Mouse (Mus musculus) midbrain, embryonic 10.5 days (tissue): Measurements from ENCODE around the gene Mknk2. TPM values are rescaled to one million over a fixed set of nuclear protein-coding genes. Genes with fewer than 3 reads are reported as not detected.

Experiments
- DNase-seq: peaks from one replicate; pipeline ENCODE4 v3.0.0-alpha.2; 2017; ENCODE audit warnings: low spot score
- H3K27ac ChIP-seq: fragments of 300-500 bp; sonication (generic); replicated peaks from 2 replicates; pipeline ENCODE4 v1.5.1; 2016; ENCODE audit warnings: mild to moderate bottlenecking
- H3K27me3 ChIP-seq: fragments of 300-500 bp; sonication (generic); 2 replicates; pipeline ENCODE4 v1.6.1; 2016; ENCODE audit warnings: low read depth, mild to moderate bottlenecking; ENCODE audit not compliant: poor library complexity, severe bottlenecking
- H3K36me3 ChIP-seq: fragments of 300-500 bp; sonication (generic); 2 replicates; pipeline ENCODE4 v1.6.1; 2016; ENCODE audit warnings: mild to moderate bottlenecking, moderate library complexity
- H3K4me1 ChIP-seq: fragments of 300-500 bp; sonication (generic); 2 replicates; pipeline ENCODE4 v1.6.1; 2016
- H3K4me3 ChIP-seq: fragments of 300-500 bp; sonication (generic); 2 replicates; pipeline ENCODE4 v1.5.1; 2016; ENCODE audit warnings: mild to moderate bottlenecking, moderate library complexity
- H3K9me3 ChIP-seq: fragments of 300-500 bp; sonication (generic); replicated peaks from 2 replicates; pipeline ENCODE4 v1.6.1; 2016; ENCODE audit warnings: mild to moderate bottlenecking
- WGBS: fragments of 180-500 bp; shearing (Covaris S2); methylation state at CpG from one replicate; pipeline ENCODE4 v1.1.7; 2016; 5-methylcytosine and 5-hydroxymethylcytosine counted together
- polyA plus RNA-seq: library from polyadenylated mRNA; unstranded; fragments of >200 nt; fragmentation: Nextera tagmentation; extraction: Ambion mirVana; gene quantifications from 2 replicates; pipeline ENCODE4 v1.2.1, GENCODE M21; 2016

Gene Mknk2
- polyA plus RNA-seq, 1 experiment from 2014 or later = 84.7 TPM

GRCm38 (mm10) chr10:80697812-80698211 lies 19.9 kb upstream of the Mknk2 start:
- Histone ChIP-seq H3K9me3 (no peaks in the 10 kb centered on the region), H3K4me3 (no peak overlapping the region), H3K36me3 (peaks cover 21% of the 10 kb centered on the region), H3K4me1 (peaks cover 35% of the 10 kb centered on the region), H3K27ac (no peak overlapping the region), H3K27me3 (no peaks in the 10 kb centered on the region)
- DNase-seq = no peak
- WGBS = 89% methylated on average over 9 of the region's 9 CpGs

GRCm38 (mm10) chr10:80697393-80697787 lies 19.5 kb upstream of the Mknk2 start:
- DNase-seq = no peak
- no peaks in the 10 kb centered on the region for H3K27me3 ChIP-seq
- peaks cover 30% of the 10 kb centered on the region for H3K4me1 ChIP-seq
- no peak overlapping the region for H3K4me3 ChIP-seq
- WGBS = 94% methylated on average over 8 of the region's 8 CpGs
- no peaks in the 10 kb centered on the region for H3K9me3 ChIP-seq
- H3K27ac ChIP-seq = no peak overlapping the region
- H3K36me3 ChIP-seq = peaks cover 21% of the 10 kb centered on the region

- H3K9me3 ChIP-seq = no peaks in the 10 kb centered on the region
- peaks cover 22% of the 10 kb centered on the region for H3K36me3 ChIP-seq
- H3K4me3 ChIP-seq = no peak overlapping the region; the same call in 1 of the 2 replicates
- peaks cover 29% of the 10 kb centered on the region for H3K4me1 ChIP-seq
- no peak for DNase-seq
- 0 out of 2 replicates have a peak overlapping the region, but pooled peaks have one; percentile 9 for H3K27ac ChIP-seq
- no peaks in the 10 kb centered on the region for H3K27me3 ChIP-seq
- 83% methylated on average over 12 of the region's 12 CpGs for WGBS
These were observed 18.8 kb upstream of the Mknk2 start for GRCm38 (mm10) chr10:80696502-80697392.

GRCm38 (mm10) chr10:80695801-80696501 lies 18.0 kb upstream of the Mknk2 start:
- no peaks in the 10 kb centered on the region for H3K9me3 ChIP-seq
- H3K27ac ChIP-seq = 0 out of 2 replicates have a peak overlapping the region, but pooled peaks have one; percentile 9
- H3K36me3 ChIP-seq = peaks cover 29% of the 10 kb centered on the region
- H3K27me3 ChIP-seq = no peaks in the 10 kb centered on the region
- no peak overlapping the region; the same call in 1 of the 2 replicates for H3K4me3 ChIP-seq
- H3K4me1 ChIP-seq = peaks cover 21% of the 10 kb centered on the region
- DNase-seq = no peak
- 80% methylated on average over 10 of the region's 10 CpGs for WGBS

GRCm38 (mm10) chr10:80695186-80695585 lies 17.3 kb upstream of the Mknk2 start:
- DNase-seq = no peak
- no peak overlapping the region for H3K4me3 ChIP-seq

GRCm38 (mm10) chr10:80694159-80694938 lies 16.4 kb upstream of the Mknk2 start:
- Histone ChIP-seq H3K27me3 (no peaks in the 10 kb centered on the region), H3K4me1 (peaks cover 9% of the 10 kb centered on the region; the same call in 1 of the 2 replicates), H3K9me3 (no peaks in the 10 kb centered on the region), H3K36me3 (peaks cover 45% of the 10 kb centered on the region), H3K4me3 (peak overlapping the region; percentile 20; the same call in 1 of the 2 replicates), H3K27ac (no peak overlapping the region)
- DNase-seq = no peak
- 87% methylated on average over 13 of the region's 13 CpGs for WGBS

More at GRCm38 (mm10) chr10:80695186-80695585, 17.3 kb upstream of the Mknk2 start:
- no peak overlapping the region for H3K27ac ChIP-seq
- peaks cover 37% of the 10 kb centered on the region for H3K36me3 ChIP-seq
- WGBS = 88% methylated on average over 2 of the region's 2 CpGs
- no peaks in the 10 kb centered on the region for H3K27me3 ChIP-seq
- peaks cover 13% of the 10 kb centered on the region for H3K4me1 ChIP-seq
- H3K9me3 ChIP-seq = no peaks in the 10 kb centered on the region

GRCm38 (mm10) chr10:80693401-80694045 lies 15.6 kb upstream of the Mknk2 start:
- Histone ChIP-seq H3K9me3 (no peaks in the 10 kb centered on the region), H3K4me1 (peaks cover 6% of the 10 kb centered on the region; the same call in 1 of the 2 replicates), H3K27ac (no peak overlapping the region), H3K4me3 (0 out of 2 replicates have a peak overlapping the region, but pooled peaks have one; percentile 20), H3K27me3 (no peaks in the 10 kb centered on the region), H3K36me3 (peaks cover 49% of the 10 kb centered on the region)
- WGBS = 94% methylated on average over 12 of the region's 12 CpGs
- no peak for DNase-seq

GRCm38 (mm10) chr10:80692249-80693165 lies 14.6 kb upstream of the Mknk2 start:
- peaks cover 56% of the 10 kb centered on the region for H3K36me3 ChIP-seq
- no peak for DNase-seq
- H3K4me1 ChIP-seq = peaks cover 6% of the 10 kb centered on the region; the same call in 1 of the 2 replicates
- 88% methylated on average over 14 of the region's 14 CpGs for WGBS
- no peak overlapping the region for H3K4me3 ChIP-seq
- H3K27ac ChIP-seq = no peak overlapping the region
- H3K27me3 ChIP-seq = no peaks in the 10 kb centered on the region
- H3K9me3 ChIP-seq = no peaks in the 10 kb centered on the region

- Histone ChIP-seq H3K27me3 (no peaks in the 10 kb centered on the region), H3K4me1 (no peaks in the 10 kb centered on the region), H3K27ac (no peak overlapping the region), H3K9me3 (no peaks in the 10 kb centered on the region), H3K4me3 (no peak overlapping the region), H3K36me3 (peaks cover 83% of the 10 kb centered on the region)
- DNase-seq = peak; percentile 57
- 55% methylated on average over 5 of the region's 5 CpGs for WGBS
These were observed 9.9 kb upstream of the Mknk2 start for GRCm38 (mm10) chr10:80687850-80688249.

GRCm38 (mm10) chr10:80686617-80687016 lies 8.7 kb upstream of the Mknk2 start:
- Histone ChIP-seq H3K4me3 (no peak overlapping the region), H3K27ac (no peak overlapping the region), H3K36me3 (peaks cover 82% of the 10 kb centered on the region), H3K9me3 (no peaks in the 10 kb centered on the region), H3K4me1 (no peaks in the 10 kb centered on the region), H3K27me3 (no peaks in the 10 kb centered on the region)
- WGBS = 89% methylated on average over 3 of the region's 3 CpGs
- no peak for DNase-seq

- Histone ChIP-seq H3K27me3 (no peaks in the 10 kb centered on the region), H3K27ac (0 out of 2 replicates have a peak overlapping the region, but pooled peaks have one; percentile 1), H3K9me3 (no peaks in the 10 kb centered on the region), H3K36me3 (peaks cover 67% of the 10 kb centered on the region), H3K4me3 (no peak overlapping the region), H3K4me1 (peaks cover 4% of the 10 kb centered on the region; the same call in 1 of the 2 replicates)
- WGBS = 90% methylated on average over 4 of the region's 4 CpGs
- no peak for DNase-seq
These were observed 7.1 kb upstream of the Mknk2 start for GRCm38 (mm10) chr10:80684984-80685383.
